Mouse (Mus musculus): ENCODE data around the gene Pacrg. TPM values are rescaled to one million over a fixed set of nuclear protein-coding genes. Genes with fewer than 3 reads are reported as not detected.

Pacrg gene
- total and polyA plus RNA-seq, 3 experiments: not detected

- no peak overlapping the region for H3K4me3 ChIP-seq (ENCODE audit: control insufficient read depth in 1 of 2, insufficient read depth in 1 of 2, low read depth in 2 of 2, low read length in 2 of 2)
- H3K9me3 ChIP-seq (replicated peaks; ENCODE audit: insufficient read depth, low read length): no peaks in the 10 kb centered on the region
- H3K36me3 ChIP-seq (ENCODE audit: control insufficient read depth in 1 of 2, insufficient read depth in 2 of 2, low read length in 2 of 2): no peaks in the 10 kb centered on the region
- DNase-seq (ENCODE audit: low read depth, low spot score): no peak
- H3K4me1 ChIP-seq (ENCODE audit: control insufficient read depth in 1 of 2, insufficient read depth in 2 of 2, low read length in 2 of 2): no peaks in the 10 kb centered on the region
- H3K27me3 ChIP-seq (ENCODE audit: control insufficient read depth in 1 of 2, insufficient read depth in 2 of 2, low read length in 2 of 2): no peaks in the 10 kb centered on the region
- no peaks in the 10 kb centered on the region for H3K79me2 ChIP-seq (ENCODE audit: control insufficient read depth, insufficient read depth, low read length, poor library complexity)
- no peak overlapping the region for H3K27ac ChIP-seq (ENCODE audit: control insufficient read depth, low read depth, low read length)
- no peak for TF ChIP-seq GABPA (IDR thresholded peaks at IDR 0.05; ENCODE audit: low read depth, low read length)
- no peak for TF ChIP-seq E2F4 (IDR thresholded peaks at IDR 0.05; ENCODE audit: borderline replicate concordance, low read depth, low read length)
- no peak for TF ChIP-seq CHD2 (IDR thresholded peaks at IDR 0.05; ENCODE audit: low read length)
- TF ChIP-seq TBP (IDR thresholded peaks at IDR 0.05; ENCODE audit: low read depth, low read length): no peak
- TF ChIP-seq BHLHE40 (IDR thresholded peaks at IDR 0.05; ENCODE audit: borderline replicate concordance, low read depth, low read length): no peak
- no peak for TF ChIP-seq ZNF384 (IDR thresholded peaks at IDR 0.05; ENCODE audit: low read depth, low read length)
- TF ChIP-seq NELFE (IDR thresholded peaks at IDR 0.05; ENCODE audit: low read depth, low read length): no peak
- no peak for TF ChIP-seq POLR2AphosphoS2 (IDR thresholded peaks at IDR 0.05; ENCODE audit: low read length)
- no peak for TF ChIP-seq TCF12 (IDR thresholded peaks at IDR 0.05; ENCODE audit: low read depth, low read length)
- no peak for TF ChIP-seq KAT2A (conservative IDR thresholded peaks at IDR 0.05; ENCODE audit: low read depth, low read length)
- no peak for TF ChIP-seq MXI1 (IDR thresholded peaks at IDR 0.05; ENCODE audit: low read depth, low read length)
- TF ChIP-seq SMC3 (IDR thresholded peaks at IDR 0.05; ENCODE audit: low read depth, low read length): no peak
- no peak for TF ChIP-seq MYB (IDR thresholded peaks at IDR 0.05; ENCODE audit: low read depth, low read length)
- TF ChIP-seq MAZ (IDR thresholded peaks at IDR 0.05; ENCODE audit: low read depth, low read length): no peak
- no peak for TF ChIP-seq ZC3H11A (IDR thresholded peaks at IDR 0.05; ENCODE audit: low read depth, low read length)
- H3K9ac ChIP-seq (ENCODE audit: control insufficient read depth, low read depth, low read length, poor library complexity, severe bottlenecking): no peak overlapping the region
These were observed 325.3 kb downstream of the Pacrg start for GRCm38 (mm10) chr17:10514812-10515211.

GRCm38 (mm10) chr17:10510913-10511759 lies 329.0 kb downstream of the Pacrg start:
- TF ChIP-seq SMC3 (IDR thresholded peaks at IDR 0.05; ENCODE audit: low read depth, low read length) (no peak), USF2 (IDR thresholded peaks at IDR 0.05; ENCODE audit: borderline replicate concordance in 1 of 2, insufficient read depth in 1 of 2, low read depth in 1 of 2, low read length in 2 of 2) (no peak), JUND (IDR thresholded peaks at IDR 0.05; ENCODE audit: low read depth, low read length) (no peak), HCFC1 (IDR thresholded peaks at IDR 0.05; ENCODE audit: low read depth, low read length) (no peak), ELF1 (IDR thresholded peaks at IDR 0.05; ENCODE audit: low read depth, low read length) (no peak), MYB (IDR thresholded peaks at IDR 0.05; ENCODE audit: low read depth, low read length) (no peak), MAFK (IDR thresholded peaks at IDR 0.05; ENCODE audit: borderline replicate concordance, low read depth, low read length) (no peak), USF1 (IDR thresholded peaks at IDR 0.05; ENCODE audit: low read depth, low read length) (no peak), MAX (IDR thresholded peaks at IDR 0.05; ENCODE audit: low read length) (no peak)
- Histone ChIP-seq H3K27me3 (ENCODE audit: control insufficient read depth in 1 of 2, insufficient read depth in 2 of 2, low read length in 2 of 2) (no peaks in the 10 kb centered on the region), H3K9ac (ENCODE audit: control insufficient read depth, low read depth, low read length, poor library complexity, severe bottlenecking) (no peak overlapping the region), H3K36me3 (ENCODE audit: control insufficient read depth in 1 of 2, insufficient read depth in 2 of 2, low read length in 2 of 2) (no peaks in the 10 kb centered on the region), H3K79me2 (ENCODE audit: control insufficient read depth, insufficient read depth, low read length, poor library complexity) (no peaks in the 10 kb centered on the region), H3K4me3 (ENCODE audit: control insufficient read depth in 1 of 2, insufficient read depth in 1 of 2, low read depth in 2 of 2, low read length in 2 of 2) (no peak overlapping the region), H3K27ac (ENCODE audit: control insufficient read depth, low read depth, low read length) (no peak overlapping the region), H3K4me1 (ENCODE audit: control insufficient read depth in 1 of 2, insufficient read depth in 2 of 2, low read length in 2 of 2) (no peaks in the 10 kb centered on the region), H3K9me3 (replicated peaks; ENCODE audit: insufficient read depth, low read length) (no peaks in the 10 kb centered on the region)
- no peak for DNase-seq (ENCODE audit: low read depth, low spot score)

Data from MEL (cell line).